Mouse (Mus musculus): ENCODE data around the gene Fbxl17. TPM values are rescaled to one million over a fixed set of nuclear protein-coding genes. Genes with fewer than 3 reads are reported as not detected.

Fbxl17 gene
- polyA plus RNA-seq, 1 experiment from 2014 or later, result 5.2 TPM

DNA sequence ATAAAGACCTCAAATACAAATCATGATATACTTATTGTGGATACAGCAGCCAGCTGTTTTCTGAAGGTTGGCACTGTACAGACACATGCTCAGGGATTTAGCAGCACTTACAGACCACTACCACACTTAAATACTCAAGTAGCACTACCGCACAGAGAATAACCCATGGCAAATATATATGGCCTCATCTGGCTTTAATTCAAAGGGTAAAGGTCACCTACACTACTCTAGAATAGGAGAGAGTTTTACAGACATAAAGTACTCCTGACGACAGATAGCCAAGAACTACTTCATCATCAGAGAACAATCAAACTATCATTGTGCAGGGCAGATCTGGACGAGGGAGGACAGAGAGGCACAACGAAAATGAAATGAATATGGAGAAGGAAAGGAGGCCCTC, 93.9 kb downstream of the Fbxl17 start:
- H3K36me3 ChIP-seq (ENCODE audit: insufficient read depth, low read length), result no peaks in the 10 kb centered on the region
- H3K4me2 ChIP-seq (replicated peaks; ENCODE audit: low read depth, low read length), result no peak overlapping the region
- H3K27ac ChIP-seq (ENCODE audit: low read length), result no peak overlapping the region
- ATAC-seq (ENCODE audit: low FRiP score, low TSS enrichment), result no peak
- no peak overlapping the region for H3K9ac ChIP-seq (replicated peaks; ENCODE audit: low read length)
- 31% methylated on average over 4 of the region's 4 CpGs for WGBS
- H3K4me3 ChIP-seq (ENCODE audit: low read length), result no peak overlapping the region
- no peaks in the 10 kb centered on the region for H3K27me3 ChIP-seq (ENCODE audit: insufficient read depth, low read length)
- H3K4me1 ChIP-seq (ENCODE audit: insufficient read depth, low read length), result peaks cover 36% of the 10 kb centered on the region
- H3K9me3 ChIP-seq (ENCODE audit: low read length), result no peaks in the 10 kb centered on the region

DNA sequence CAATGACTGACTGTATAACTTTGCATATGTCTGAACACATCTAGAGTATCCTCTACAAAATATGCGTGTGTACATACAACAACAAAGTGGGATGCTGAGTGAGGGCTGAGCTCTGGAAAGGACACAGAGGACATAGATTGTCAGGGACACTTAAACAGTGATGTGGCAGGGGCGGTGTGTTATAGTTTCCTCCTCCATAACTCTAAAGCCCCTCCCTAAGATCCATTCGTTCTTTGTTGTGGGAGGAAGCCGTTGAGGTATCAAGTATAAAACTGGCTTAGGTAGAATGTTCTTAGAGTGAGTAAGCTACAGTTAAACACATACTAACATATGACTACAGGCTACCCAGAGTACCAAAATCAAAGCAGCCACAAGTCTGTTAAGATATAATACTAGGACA, 94.3 kb downstream of the Fbxl17 start:
- no peak for ATAC-seq (ENCODE audit: low FRiP score, low TSS enrichment)
- Histone ChIP-seq H3K4me2 (replicated peaks; ENCODE audit: low read depth, low read length) (no peak overlapping the region), H3K4me1 (ENCODE audit: insufficient read depth, low read length) (peaks cover 36% of the 10 kb centered on the region), H3K27me3 (ENCODE audit: insufficient read depth, low read length) (no peaks in the 10 kb centered on the region), H3K9ac (replicated peaks; ENCODE audit: low read length) (no peak overlapping the region), H3K4me3 (ENCODE audit: low read length) (no peak overlapping the region), H3K27ac (ENCODE audit: low read length) (no peak overlapping the region), H3K36me3 (ENCODE audit: insufficient read depth, low read length) (no peaks in the 10 kb centered on the region), H3K9me3 (ENCODE audit: low read length) (no peaks in the 10 kb centered on the region)
- 32% methylated on average over 4 of the region's 4 CpGs for WGBS

DNA sequence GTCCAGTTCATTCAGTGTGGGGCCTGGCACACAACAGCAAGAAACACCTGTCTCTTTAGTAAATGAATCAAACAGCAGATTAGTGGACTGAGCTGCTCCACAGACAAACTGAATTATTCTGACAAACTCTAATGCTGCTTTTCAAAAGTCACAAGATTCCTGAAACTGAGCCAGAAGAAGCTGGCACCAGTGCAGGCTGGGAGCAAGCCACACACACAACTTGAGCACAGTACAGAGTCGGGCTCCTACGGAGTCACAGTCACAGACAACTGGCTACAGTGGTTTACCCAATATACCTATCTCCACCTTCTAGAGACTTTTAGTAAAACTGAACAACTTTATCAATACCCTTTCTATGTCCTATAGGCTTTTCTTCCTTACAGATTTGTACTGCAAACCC, 94.8 kb downstream of the Fbxl17 start:
- Histone ChIP-seq H3K36me3 (ENCODE audit: insufficient read depth, low read length) (no peaks in the 10 kb centered on the region), H3K27ac (ENCODE audit: low read length) (no peak overlapping the region), H3K27me3 (ENCODE audit: insufficient read depth, low read length) (no peaks in the 10 kb centered on the region), H3K9ac (replicated peaks; ENCODE audit: low read length) (no peak overlapping the region), H3K4me3 (ENCODE audit: low read length) (no peak overlapping the region), H3K4me1 (ENCODE audit: insufficient read depth, low read length) (peaks cover 36% of the 10 kb centered on the region), H3K9me3 (ENCODE audit: low read length) (no peaks in the 10 kb centered on the region), H3K4me2 (replicated peaks; ENCODE audit: low read depth, low read length) (no peak overlapping the region)
- no peak for ATAC-seq (ENCODE audit: low FRiP score, low TSS enrichment)
- 77% methylated on average over 2 of the region's 2 CpGs for WGBS

DNA sequence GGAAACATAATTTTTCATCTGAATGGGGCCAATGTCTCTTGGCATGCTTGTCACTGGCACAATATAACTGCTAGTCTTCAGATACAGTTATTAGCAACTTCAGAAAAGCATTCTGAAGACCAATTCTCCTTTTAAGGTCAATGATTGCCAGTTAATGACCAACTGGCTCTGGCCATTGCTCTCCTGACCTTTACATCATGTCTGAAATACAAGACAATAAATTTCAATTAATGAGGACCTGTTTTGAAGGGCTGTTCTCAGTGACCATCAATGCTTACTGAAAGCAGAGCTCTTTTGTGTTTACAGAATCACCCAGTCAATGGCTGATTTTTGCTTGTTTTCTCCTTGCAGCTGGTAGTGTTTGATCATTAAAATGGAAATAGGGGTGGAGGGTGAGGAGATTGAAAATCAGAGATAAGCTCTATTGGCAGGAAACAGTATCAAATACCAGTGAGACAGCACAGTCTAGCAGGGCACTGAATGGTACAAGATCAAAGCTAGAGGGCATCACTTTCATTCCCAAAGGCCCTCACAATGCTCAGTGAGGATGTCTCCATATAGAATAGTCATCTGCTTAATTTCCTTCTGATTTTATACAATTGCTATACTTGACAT, 95.9 kb downstream of the Fbxl17 start:
- Histone ChIP-seq H3K4me2 (replicated peaks; ENCODE audit: low read depth, low read length) (no peak overlapping the region), H3K27ac (ENCODE audit: low read length) (no peak overlapping the region), H3K4me3 (ENCODE audit: low read length) (no peak overlapping the region), H3K9me3 (ENCODE audit: low read length) (no peaks in the 10 kb centered on the region), H3K36me3 (ENCODE audit: insufficient read depth, low read length) (no peaks in the 10 kb centered on the region), H3K9ac (replicated peaks; ENCODE audit: low read length) (no peak overlapping the region), H3K27me3 (ENCODE audit: insufficient read depth, low read length) (no peaks in the 10 kb centered on the region), H3K4me1 (ENCODE audit: insufficient read depth, low read length) (peaks cover 36% of the 10 kb centered on the region)
- ATAC-seq (ENCODE audit: low FRiP score, low TSS enrichment), result no peak

DNA sequence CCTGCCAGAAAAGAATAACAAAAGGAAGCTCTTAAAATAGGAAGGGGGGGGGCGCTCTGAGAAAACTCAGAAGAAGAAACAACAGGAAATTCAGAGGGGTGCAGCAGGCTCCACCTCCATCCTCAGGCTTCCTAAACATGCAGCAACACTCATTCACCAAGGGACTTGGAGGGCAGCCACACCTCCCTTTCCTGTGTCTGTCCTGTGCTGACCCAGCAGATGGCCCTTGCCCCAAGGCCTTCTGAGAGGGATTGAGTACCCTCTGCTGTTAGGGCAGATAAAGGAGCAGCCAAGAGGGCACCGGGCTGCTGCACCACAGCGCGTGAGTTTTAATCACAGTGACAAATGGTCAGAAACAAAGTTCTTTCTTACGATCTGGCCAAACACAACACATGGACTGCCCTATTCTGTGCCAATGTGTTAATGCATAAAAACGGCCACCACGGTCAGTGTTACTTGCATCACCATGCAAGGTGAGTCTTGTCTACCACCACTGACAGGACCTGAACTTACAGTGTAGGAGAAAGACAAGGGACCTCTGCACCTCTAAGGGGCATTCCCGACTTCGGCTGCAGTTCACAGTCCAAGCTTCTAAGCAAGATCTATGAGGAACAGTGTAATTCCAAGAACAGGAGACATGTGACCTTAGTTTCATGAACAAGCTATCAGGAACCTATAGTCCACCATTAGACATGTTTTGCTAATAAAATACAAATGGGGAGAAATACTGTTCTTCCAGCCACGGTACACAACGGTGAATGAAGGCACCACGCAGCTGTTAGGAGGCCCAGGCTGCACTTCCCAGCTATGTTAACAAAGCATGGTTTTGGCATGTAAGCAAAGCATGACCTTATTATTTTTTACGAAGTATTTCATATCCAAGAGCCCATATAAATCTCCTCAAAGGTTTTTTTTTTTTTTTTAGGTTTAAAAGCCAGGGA, 96.8 kb downstream of the Fbxl17 start:
- Histone ChIP-seq H3K4me2 (replicated peaks; ENCODE audit: low read depth, low read length) (no peak overlapping the region), H3K36me3 (ENCODE audit: insufficient read depth, low read length) (no peaks in the 10 kb centered on the region), H3K9ac (replicated peaks; ENCODE audit: low read length) (no peak overlapping the region), H3K4me3 (ENCODE audit: low read length) (no peak overlapping the region), H3K27ac (ENCODE audit: low read length) (peak overlapping the region; percentile 20; the same call in 1 of the 2 replicates), H3K27me3 (ENCODE audit: insufficient read depth, low read length) (no peaks in the 10 kb centered on the region), H3K4me1 (ENCODE audit: insufficient read depth, low read length) (peaks cover 36% of the 10 kb centered on the region), H3K9me3 (ENCODE audit: low read length) (no peaks in the 10 kb centered on the region)
- WGBS, result 46% methylated on average over 13 of the region's 13 CpGs
- peak; percentile 75 for ATAC-seq (ENCODE audit: low FRiP score, low TSS enrichment)

DNA sequence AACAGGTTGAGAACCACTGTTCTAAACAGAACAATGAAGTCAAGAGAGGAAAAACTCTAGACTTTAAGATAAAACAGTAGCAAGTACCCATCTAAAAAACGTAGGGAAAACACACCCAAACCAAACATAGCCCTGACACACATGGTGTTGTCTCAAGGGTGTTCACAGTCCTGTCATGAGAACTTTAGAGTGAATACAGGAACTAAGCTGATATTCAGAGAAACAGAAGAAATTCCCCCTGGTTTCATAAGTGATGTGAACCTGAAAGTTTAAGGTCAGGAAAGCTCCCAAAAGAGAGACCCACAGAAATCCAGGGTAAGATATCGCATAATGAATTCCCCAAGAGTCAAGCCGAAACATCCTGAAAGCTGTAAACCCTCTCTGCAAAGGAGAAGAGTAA, 97.6 kb downstream of the Fbxl17 start:
- Histone ChIP-seq H3K9ac (replicated peaks; ENCODE audit: low read length) (no peak overlapping the region), H3K4me3 (ENCODE audit: low read length) (no peak overlapping the region), H3K27me3 (ENCODE audit: insufficient read depth, low read length) (no peaks in the 10 kb centered on the region), H3K36me3 (ENCODE audit: insufficient read depth, low read length) (no peaks in the 10 kb centered on the region), H3K4me2 (replicated peaks; ENCODE audit: low read depth, low read length) (no peak overlapping the region), H3K27ac (ENCODE audit: low read length) (no peak overlapping the region), H3K4me1 (ENCODE audit: insufficient read depth, low read length) (peaks cover 36% of the 10 kb centered on the region), H3K9me3 (ENCODE audit: low read length) (no peaks in the 10 kb centered on the region)
- 51% methylated on average over 3 of the region's 3 CpGs for WGBS
- no peak for ATAC-seq (ENCODE audit: low FRiP score, low TSS enrichment)

DNA sequence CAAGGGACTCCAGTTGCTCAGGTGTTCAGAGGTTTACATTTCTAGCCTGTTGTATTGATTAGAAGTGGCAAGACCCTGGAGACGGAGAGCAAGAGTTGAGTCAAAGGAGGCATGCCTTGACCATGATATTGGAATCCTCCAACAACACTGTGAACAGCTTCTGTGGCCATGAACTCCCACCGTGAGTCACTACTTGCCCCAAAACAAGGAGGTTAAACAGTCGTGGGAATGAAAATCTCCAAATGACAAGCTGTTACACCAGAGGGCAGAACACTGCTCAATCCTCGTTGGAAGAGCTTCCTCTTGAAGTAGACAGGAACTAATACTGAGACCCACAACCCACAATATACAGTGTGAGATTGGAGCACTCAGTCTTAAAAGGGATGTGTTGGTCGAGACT, 99.2 kb downstream of the Fbxl17 start:
- no peaks in the 10 kb centered on the region for H3K9me3 ChIP-seq (ENCODE audit: low read length)
- peaks cover 27% of the 10 kb centered on the region for H3K4me1 ChIP-seq (ENCODE audit: insufficient read depth, low read length)
- H3K4me2 ChIP-seq (replicated peaks; ENCODE audit: low read depth, low read length), result no peak overlapping the region
- no peaks in the 10 kb centered on the region for H3K36me3 ChIP-seq (ENCODE audit: insufficient read depth, low read length)
- H3K9ac ChIP-seq (replicated peaks; ENCODE audit: low read length), result no peak overlapping the region
- no peaks in the 10 kb centered on the region for H3K27me3 ChIP-seq (ENCODE audit: insufficient read depth, low read length)
- 83% methylated on average over 5 of the region's 5 CpGs for WGBS
- H3K27ac ChIP-seq (ENCODE audit: low read length), result no peak overlapping the region
- no peak for ATAC-seq (ENCODE audit: low FRiP score, low TSS enrichment)
- H3K4me3 ChIP-seq (ENCODE audit: low read length), result no peak overlapping the region

DNA sequence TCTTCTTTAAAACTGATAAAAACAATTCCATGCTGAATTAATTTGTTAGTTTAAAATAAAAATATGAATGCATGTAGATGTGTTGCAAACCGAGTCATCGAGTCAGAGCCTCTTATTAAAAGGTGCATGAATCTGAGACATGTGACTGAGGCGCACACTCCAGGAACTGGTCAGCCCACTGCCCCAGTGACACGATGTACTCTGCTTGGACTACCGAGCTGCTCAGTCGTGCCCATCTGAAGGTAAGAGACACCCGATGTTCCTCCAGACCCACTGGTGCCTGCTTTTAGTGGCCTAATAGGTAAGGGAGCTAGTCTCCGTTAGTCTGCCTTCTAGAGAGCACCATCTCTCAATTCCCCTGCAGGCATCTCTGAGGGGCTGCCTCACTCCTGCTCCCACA, 100.0 kb downstream of the Fbxl17 start:
- no peak for ATAC-seq (ENCODE audit: low FRiP score, low TSS enrichment)
- Histone ChIP-seq H3K9me3 (ENCODE audit: low read length) (no peaks in the 10 kb centered on the region), H3K27me3 (ENCODE audit: insufficient read depth, low read length) (no peaks in the 10 kb centered on the region), H3K4me1 (ENCODE audit: insufficient read depth, low read length) (peaks cover 24% of the 10 kb centered on the region), H3K4me2 (replicated peaks; ENCODE audit: low read depth, low read length) (no peak overlapping the region), H3K4me3 (ENCODE audit: low read length) (no peak overlapping the region), H3K27ac (ENCODE audit: low read length) (no peak overlapping the region), H3K9ac (replicated peaks; ENCODE audit: low read length) (no peak overlapping the region), H3K36me3 (ENCODE audit: insufficient read depth, low read length) (no peaks in the 10 kb centered on the region)
- 82% methylated on average over 8 of the region's 8 CpGs for WGBS

DNA sequence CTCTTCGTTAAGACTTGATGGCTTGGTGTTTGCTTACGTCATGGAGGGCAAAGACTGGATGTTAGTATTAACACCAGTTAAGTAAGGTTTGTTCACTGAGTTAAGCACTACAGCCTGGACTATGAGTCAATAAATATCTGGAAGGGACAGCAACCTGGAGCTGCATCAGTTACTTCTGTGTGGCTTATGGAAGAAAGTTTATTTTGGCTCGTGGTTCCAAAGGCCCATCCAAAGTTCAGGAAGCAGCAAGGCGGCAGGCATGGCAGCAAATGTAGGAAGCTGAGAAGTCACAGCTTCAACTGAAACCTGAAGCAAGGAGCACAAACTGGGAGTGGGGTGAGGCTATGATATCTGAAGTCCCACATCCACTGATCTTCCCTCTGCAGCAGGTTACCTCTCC, 108.3 kb downstream of the Fbxl17 start:
- WGBS, result 60% methylated on average over 4 of the region's 4 CpGs
- Histone ChIP-seq H3K4me2 (replicated peaks; ENCODE audit: low read depth, low read length) (no peak overlapping the region), H3K9me3 (ENCODE audit: low read length) (no peaks in the 10 kb centered on the region), H3K4me3 (ENCODE audit: low read length) (no peak overlapping the region), H3K27ac (ENCODE audit: low read length) (no peak overlapping the region), H3K27me3 (ENCODE audit: insufficient read depth, low read length) (no peaks in the 10 kb centered on the region), H3K9ac (replicated peaks; ENCODE audit: low read length) (no peak overlapping the region), H3K36me3 (ENCODE audit: insufficient read depth, low read length) (no peaks in the 10 kb centered on the region), H3K4me1 (ENCODE audit: insufficient read depth, low read length) (no peaks in the 10 kb centered on the region; the same call in 1 of the 2 replicates)
- ATAC-seq (ENCODE audit: low FRiP score, low TSS enrichment), result no peak

DNA sequence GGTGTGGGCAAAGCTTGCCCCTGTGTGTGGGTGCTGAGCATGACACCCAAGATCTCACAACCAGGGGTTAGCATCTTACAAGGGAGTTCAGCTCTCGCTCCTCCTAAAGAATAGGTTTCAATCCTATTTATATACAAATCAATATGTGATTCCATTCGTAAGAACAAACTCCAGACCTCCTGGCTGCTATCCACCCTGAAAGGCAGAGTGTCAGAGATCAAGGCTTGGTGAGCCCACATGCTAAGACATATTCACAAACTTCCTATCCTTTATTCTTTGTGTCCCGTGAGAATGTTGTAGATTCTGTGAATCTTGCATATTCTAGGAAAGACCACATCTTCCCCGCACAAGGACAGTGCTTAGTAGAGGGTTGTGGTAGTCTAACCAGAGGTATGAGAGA, 108.9 kb downstream of the Fbxl17 start:
- Histone ChIP-seq H3K4me2 (replicated peaks; ENCODE audit: low read depth, low read length) (no peak overlapping the region), H3K27ac (ENCODE audit: low read length) (no peak overlapping the region), H3K36me3 (ENCODE audit: insufficient read depth, low read length) (no peaks in the 10 kb centered on the region), H3K4me1 (ENCODE audit: insufficient read depth, low read length) (no peaks in the 10 kb centered on the region; the same call in 1 of the 2 replicates), H3K9me3 (ENCODE audit: low read length) (no peaks in the 10 kb centered on the region), H3K4me3 (ENCODE audit: low read length) (no peak overlapping the region), H3K9ac (replicated peaks; ENCODE audit: low read length) (no peak overlapping the region), H3K27me3 (ENCODE audit: insufficient read depth, low read length) (no peaks in the 10 kb centered on the region)
- no peak for ATAC-seq (ENCODE audit: low FRiP score, low TSS enrichment)
- WGBS, result 96% methylated on average over 4 of the region's 4 CpGs

All from kidney, embryonic 16.5 days (tissue).